Mouse (Mus musculus): ENCODE results near the gene Rufy1. TPM values are rescaled to one million over a fixed set of nuclear protein-coding genes. Genes with fewer than 3 reads are reported as not detected.

The Rufy1 gene
- polyA plus RNA-seq, 1 experiment, result 12.5 TPM

GRCm38 (mm10) chr11:50379023-50379752 lies 51.7 kb downstream of the Rufy1 start:
- Histone ChIP-seq H3K4me3 (replicated peaks; ENCODE audit: control insufficient read depth, low read depth, low read length) (peak overlapping the region; percentile 60), H3K4me1 (ENCODE audit: control insufficient read depth, insufficient read depth, low read length) (peaks cover 1% of the 10 kb centered on the region; the same call in 1 of the 2 replicates), H3K27ac (ENCODE audit: control insufficient read depth, insufficient read depth, low read depth, low read length, poor library complexity) (no peak overlapping the region)
- TF ChIP-seq CTCF (IDR thresholded peaks at IDR 0.05; ENCODE audit: control insufficient read depth, insufficient read depth, low read length), result no peak
- no peak for TF ChIP-seq POLR2A (IDR thresholded peaks at IDR 0.05; ENCODE audit: borderline replicate concordance, control insufficient read depth, low read depth, low read length)
- WGBS, result 34% methylated on average over 12 of the region's 12 CpGs

GRCm38 (mm10) chr11:50377892-50378684 lies 52.8 kb downstream of the Rufy1 start:
- Histone ChIP-seq H3K4me3 (replicated peaks; ENCODE audit: control insufficient read depth, low read depth, low read length) (peak overlapping the region; percentile 100), H3K27ac (ENCODE audit: control insufficient read depth, insufficient read depth, low read depth, low read length, poor library complexity) (peak overlapping the region; percentile 100), H3K4me1 (ENCODE audit: control insufficient read depth, insufficient read depth, low read length) (peaks cover 1% of the 10 kb centered on the region; the same call in 1 of the 2 replicates)
- TF ChIP-seq CTCF (IDR thresholded peaks at IDR 0.05; ENCODE audit: control insufficient read depth, insufficient read depth, low read length), result peak; percentile 53
- peak; percentile 56; the same call in 1 of the 2 replicates for TF ChIP-seq POLR2A (IDR thresholded peaks at IDR 0.05; ENCODE audit: borderline replicate concordance, control insufficient read depth, low read depth, low read length)
- WGBS, result under 1% methylated on average over 70 of the region's 71 CpGs

DNA sequence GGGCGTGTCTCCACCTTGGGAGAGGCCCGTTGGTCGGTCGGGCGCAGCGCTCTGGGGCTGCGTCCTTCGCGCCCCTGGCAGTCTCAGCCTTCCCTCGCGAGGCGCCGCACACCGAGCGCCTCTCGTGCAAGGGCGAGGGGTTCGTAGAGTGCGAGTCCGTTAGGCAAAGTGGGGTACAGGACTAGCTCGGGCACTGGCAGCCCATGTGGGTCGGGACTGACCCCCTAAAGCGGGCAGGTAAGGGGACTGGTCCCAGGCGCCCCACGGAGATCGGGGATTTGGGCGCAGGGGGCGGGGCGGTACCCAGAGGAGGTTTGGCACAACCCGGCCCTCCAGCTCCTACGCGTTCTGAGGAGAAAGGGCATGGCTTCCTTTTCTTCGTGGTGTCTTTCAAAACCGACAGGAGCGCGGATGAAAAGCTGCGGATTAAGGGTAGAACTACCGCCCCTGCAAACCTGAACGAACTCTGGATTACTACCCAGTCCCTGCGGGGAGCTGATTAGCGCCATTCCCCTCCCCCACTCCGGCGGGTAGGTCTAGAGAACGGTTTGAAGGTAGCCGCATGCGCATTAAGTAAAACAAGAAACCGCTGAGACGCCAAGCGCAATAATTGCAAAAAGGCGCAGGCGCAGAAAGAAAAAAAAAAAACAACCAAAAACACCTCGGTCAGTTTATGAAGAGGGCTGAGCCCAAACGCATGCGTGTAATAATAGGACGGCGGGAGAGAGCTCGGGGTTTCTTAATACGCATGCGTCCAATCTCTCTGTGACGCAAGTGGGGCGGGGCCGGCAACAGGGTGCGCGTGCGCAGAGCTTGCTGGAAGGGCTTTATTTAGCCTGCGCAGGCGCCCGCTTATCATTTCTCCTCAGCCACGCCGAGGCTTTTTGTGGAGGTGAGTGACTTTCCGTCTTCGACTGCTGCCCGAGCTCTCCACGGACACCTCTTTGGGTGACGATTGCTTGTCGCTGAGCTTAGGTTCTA lies 53.7 kb downstream of the Rufy1 start, which contains the start of gene Hnrnph1:
Gene Hnrnph1 (plus strand): TSS at position 80 of the 981 bp plus-strand sequence.
- WGBS, result under 1% methylated on average over 76 of the region's 76 CpGs
- Histone ChIP-seq H3K4me3 (replicated peaks; ENCODE audit: control insufficient read depth, low read depth, low read length) (peak within 1 kb of the TSS; percentile 100), H3K4me1 (ENCODE audit: control insufficient read depth, insufficient read depth, low read length) (peaks cover 1% of the 10 kb centered on the region; the same call in 1 of the 2 replicates), H3K27ac (ENCODE audit: control insufficient read depth, insufficient read depth, low read depth, low read length, poor library complexity) (peak within 1 kb of the TSS; percentile 100)
- TF ChIP-seq POLR2A (IDR thresholded peaks at IDR 0.05; ENCODE audit: borderline replicate concordance, control insufficient read depth, low read depth, low read length), result peak; percentile 96
- TF ChIP-seq CTCF (IDR thresholded peaks at IDR 0.05; ENCODE audit: control insufficient read depth, insufficient read depth, low read length), result no peak

DNA sequence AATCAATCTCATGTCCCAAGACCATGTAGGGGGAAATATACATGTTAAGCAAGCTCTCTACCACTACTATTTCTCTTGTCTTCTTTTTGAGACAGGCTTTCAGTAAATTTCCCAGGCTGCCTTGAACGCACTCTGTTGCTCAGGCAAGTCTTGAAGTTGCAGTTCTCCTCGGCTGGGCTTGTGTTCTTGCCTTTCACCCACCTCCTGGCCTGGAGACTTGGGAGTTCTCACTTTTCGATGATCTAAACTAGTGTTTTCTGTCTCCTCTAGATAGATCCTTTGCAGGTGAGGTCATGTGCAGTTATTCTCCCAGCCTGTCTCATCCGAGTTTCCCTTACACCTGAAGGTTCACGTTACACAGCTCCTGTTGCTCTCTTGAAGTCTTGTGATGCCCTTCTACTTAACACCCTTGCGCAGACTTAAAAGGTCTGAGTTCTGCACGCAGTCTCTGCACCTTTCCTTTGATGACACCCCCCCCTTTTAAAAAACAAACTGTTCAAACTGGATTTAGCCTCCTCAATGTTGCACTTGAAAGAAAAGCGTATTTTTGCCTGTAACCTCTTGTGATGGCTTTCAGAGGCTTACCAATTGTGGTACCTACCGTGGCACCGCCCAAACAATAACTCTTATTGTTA lies 54.7 kb downstream of the Rufy1 start:
- no peak for TF ChIP-seq POLR2A (IDR thresholded peaks at IDR 0.05; ENCODE audit: borderline replicate concordance, control insufficient read depth, low read depth, low read length)
- no peak for TF ChIP-seq CTCF (IDR thresholded peaks at IDR 0.05; ENCODE audit: control insufficient read depth, insufficient read depth, low read length)
- H3K27ac ChIP-seq (ENCODE audit: control insufficient read depth, insufficient read depth, low read depth, low read length, poor library complexity), result peak overlapping the region; percentile 100
- 38% methylated on average over 10 of the region's 10 CpGs for WGBS
- no peak overlapping the region for H3K4me3 ChIP-seq (replicated peaks; ENCODE audit: control insufficient read depth, low read depth, low read length)
- H3K4me1 ChIP-seq (ENCODE audit: control insufficient read depth, insufficient read depth, low read length), result peaks cover 1% of the 10 kb centered on the region; the same call in 1 of the 2 replicates

- H3K27ac ChIP-seq (ENCODE audit: control insufficient read depth, insufficient read depth, low read depth, low read length, poor library complexity), result no peak overlapping the region
- TF ChIP-seq POLR2A (IDR thresholded peaks at IDR 0.05; ENCODE audit: borderline replicate concordance, control insufficient read depth, low read depth, low read length) (no peak), CTCF (IDR thresholded peaks at IDR 0.05; ENCODE audit: control insufficient read depth, insufficient read depth, low read length) (no peak)
- H3K4me1 ChIP-seq (ENCODE audit: control insufficient read depth, insufficient read depth, low read length), result peaks cover 1% of the 10 kb centered on the region; the same call in 1 of the 2 replicates
- H3K4me3 ChIP-seq (replicated peaks; ENCODE audit: control insufficient read depth, low read depth, low read length), result no peak overlapping the region
- 88% methylated on average over 5 of the region's 5 CpGs for WGBS
Measured at GRCm38 (mm10) chr11:50375421-50375820, 55.5 kb downstream of the Rufy1 start.

DNA sequence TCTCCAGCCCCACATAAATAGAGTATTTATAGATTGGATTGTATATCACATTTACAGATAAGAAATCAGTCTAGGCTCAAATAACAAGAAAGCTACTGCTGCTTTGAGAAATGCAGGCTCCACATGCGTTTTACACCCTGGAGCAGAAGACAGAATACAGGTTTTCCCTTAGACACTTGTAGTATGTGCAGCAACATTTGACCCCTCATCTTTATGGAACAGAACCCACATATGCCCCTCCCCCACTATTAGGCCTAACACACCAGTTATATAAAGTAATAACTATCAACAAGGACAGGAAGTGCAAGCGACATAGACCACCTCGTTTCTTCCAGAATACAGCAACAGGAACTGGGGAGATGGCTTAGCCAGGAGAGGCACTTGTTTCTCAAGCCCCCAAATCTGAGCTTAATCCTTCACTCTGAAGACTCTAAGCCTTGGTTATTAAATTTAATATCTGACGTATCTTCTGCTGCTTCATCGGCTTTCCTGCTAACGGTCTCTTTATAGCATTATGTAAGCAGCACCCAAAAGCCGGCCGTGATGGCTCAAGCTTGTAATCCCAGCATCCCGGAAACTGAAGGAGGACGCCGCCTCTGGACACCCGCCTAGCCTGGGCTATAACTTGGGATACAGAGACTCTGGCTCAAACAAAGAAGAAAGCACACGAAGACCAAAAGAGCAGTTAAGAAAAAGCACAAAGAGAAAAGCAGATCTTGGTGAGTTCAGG lies 56.5 kb downstream of the Rufy1 start:
- no peak overlapping the region for H3K4me3 ChIP-seq (replicated peaks; ENCODE audit: control insufficient read depth, low read depth, low read length)
- 85% methylated on average over 13 of the region's 13 CpGs for WGBS
- peaks cover 1% of the 10 kb centered on the region; the same call in 1 of the 2 replicates for H3K4me1 ChIP-seq (ENCODE audit: control insufficient read depth, insufficient read depth, low read length)
- no peak overlapping the region for H3K27ac ChIP-seq (ENCODE audit: control insufficient read depth, insufficient read depth, low read depth, low read length, poor library complexity)
- no peak for TF ChIP-seq POLR2A (IDR thresholded peaks at IDR 0.05; ENCODE audit: borderline replicate concordance, control insufficient read depth, low read depth, low read length)

DNA sequence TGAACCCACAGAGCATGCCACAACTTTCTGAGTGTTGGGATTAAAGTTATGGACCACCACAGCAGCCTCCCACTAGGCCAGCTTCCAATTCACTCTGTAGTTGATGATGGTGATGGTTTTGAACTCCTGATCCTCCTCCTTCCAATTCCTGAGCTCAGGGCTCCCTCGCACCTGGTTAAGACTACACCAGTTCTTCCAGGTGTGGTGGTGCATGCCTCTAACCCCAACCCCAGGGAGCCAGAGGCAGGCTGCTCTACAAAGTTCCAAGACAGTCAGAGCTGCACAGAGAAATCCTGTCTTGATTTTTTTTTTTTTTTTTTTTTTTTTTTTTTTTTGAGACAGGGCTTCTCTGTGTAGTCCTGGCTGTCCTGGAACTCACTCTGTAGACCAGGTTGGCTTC lies 57.3 kb downstream of the Rufy1 start:
- WGBS, result 93% methylated on average over 1 of the region's 1 CpGs
- H3K4me3 ChIP-seq (replicated peaks; ENCODE audit: control insufficient read depth, low read depth, low read length), result no peak overlapping the region

More for the DNA sequence above, 57.3 kb downstream of the Rufy1 start:
- no peak for TF ChIP-seq CTCF (IDR thresholded peaks at IDR 0.05; ENCODE audit: control insufficient read depth, insufficient read depth, low read length)
- TF ChIP-seq POLR2A (IDR thresholded peaks at IDR 0.05; ENCODE audit: borderline replicate concordance, control insufficient read depth, low read depth, low read length), result no peak
- Histone ChIP-seq H3K4me1 (ENCODE audit: control insufficient read depth, insufficient read depth, low read length) (peaks cover 5% of the 10 kb centered on the region; the same call in 1 of the 2 replicates), H3K27ac (ENCODE audit: control insufficient read depth, insufficient read depth, low read depth, low read length, poor library complexity) (no peak overlapping the region)

Data from bone marrow, adult 2 months (tissue).